Mouse (Mus musculus) cerebellum, postnatal 10 days (tissue): Measurements from ENCODE around the gene Fndc3b.

Experiments
- DNase-seq, 2 experiments: peaks; one replicate each; pipeline ENCODE4 v3.0.0; 2021; ENCODE audit warnings: mixed read lengths in 2 of 2

The Fndc3b gene

GRCm38 (mm10) chr3:27588604-27589003, 122.5 kb downstream of the Fndc3b start:
- no peak for DNase-seq

GRCm38 (mm10) chr3:27584607-27585605, 126.2 kb downstream of the Fndc3b start:
- DNase-seq: no peak

- no peak for DNase-seq
Observed at GRCm38 (mm10) chr3:27581931-27582840, 128.9 kb downstream of the Fndc3b start.

- no peak for DNase-seq
Observed at GRCm38 (mm10) chr3:27580956-27581355, 130.2 kb downstream of the Fndc3b start.

GRCm38 (mm10) chr3:27579894-27580613, 131.1 kb downstream of the Fndc3b start:
- DNase-seq: no peak

GRCm38 (mm10) chr3:27579229-27579628, 131.9 kb downstream of the Fndc3b start:
- no peak for DNase-seq

GRCm38 (mm10) chr3:27577349-27578025, 133.6 kb downstream of the Fndc3b start:
- DNase-seq: no peak

GRCm38 (mm10) chr3:27574241-27574640, 136.9 kb downstream of the Fndc3b start:
- no peak for DNase-seq

- DNase-seq: peak in 1 of 2 experiments; percentile 34
Observed at GRCm38 (mm10) chr3:27573458-27573857, 137.6 kb downstream of the Fndc3b start.

- peak; percentile 37 to 44 for DNase-seq
Observed at GRCm38 (mm10) chr3:27572305-27572704, 138.8 kb downstream of the Fndc3b start.

GRCm38 (mm10) chr3:27565314-27565713, 145.8 kb downstream of the Fndc3b start:
- no peak for DNase-seq

GRCm38 (mm10) chr3:27563047-27563624, 148.0 kb downstream of the Fndc3b start:
- DNase-seq: no peak

GRCm38 (mm10) chr3:27562476-27562875, 148.6 kb downstream of the Fndc3b start:
- DNase-seq: peak in 1 of 2 experiments; percentile 26

- peak; percentile 62 to 70 for DNase-seq
Observed at GRCm38 (mm10) chr3:27561921-27562320, 149.2 kb downstream of the Fndc3b start.

GRCm38 (mm10) chr3:27559316-27559715, 151.8 kb downstream of the Fndc3b start:
- DNase-seq: no peak

- no peak for DNase-seq
Observed at GRCm38 (mm10) chr3:27557100-27558004, 153.8 kb downstream of the Fndc3b start.

GRCm38 (mm10) chr3:27555401-27555940, 155.6 kb downstream of the Fndc3b start:
- DNase-seq: peak; percentile 27 to 30

- DNase-seq: no peak
Observed at GRCm38 (mm10) chr3:27554325-27554724, 156.8 kb downstream of the Fndc3b start.

- no peak for DNase-seq
Observed at GRCm38 (mm10) chr3:27553781-27554180, 157.3 kb downstream of the Fndc3b start.

- DNase-seq: no peak
Observed at GRCm38 (mm10) chr3:27551005-27551404, 160.1 kb downstream of the Fndc3b start.
